Mouse (Mus musculus) megakaryocyte, embryonic 14.5 days (primary cell): ENCODE data around the gene Tmem114. TPM values are rescaled to one million over a fixed set of nuclear protein-coding genes. Genes with fewer than 3 reads are reported as not detected.

Experiments
- H3K27me3 ChIP-seq: replicated peaks from 2 replicates; pipeline ENCODE3; 2012; ENCODE audit warnings: inconsistent platforms
- H3K36me3 ChIP-seq: replicated peaks from 2 replicates; pipeline ENCODE3; 2012; ENCODE audit warnings: low read length, inconsistent platforms, mixed read lengths
- H3K4me1 ChIP-seq: 2 replicates; pipeline ENCODE4 v1.6.1; 2012; ENCODE audit warnings: inconsistent platforms
- H3K4me3 ChIP-seq: replicated peaks from 2 replicates; pipeline ENCODE3; 2012; ENCODE audit warnings: moderate library complexity, mild to moderate bottlenecking, inconsistent platforms
- H3K9me3 ChIP-seq: 2 replicates; pipeline ENCODE4 v1.6.1; 2012; ENCODE audit warnings: inconsistent platforms
- FLI1 ChIP-seq: IDR thresholded peaks from 2 replicates; pipeline ENCODE4 v1.6.1; 2012; ENCODE audit warnings: low read length, inconsistent platforms, mixed read lengths
- GATA1 ChIP-seq: IDR thresholded peaks from 3 replicates; pipeline ENCODE4 v1.6.1; 2012; ENCODE audit warnings: mixed read lengths, low read length, inconsistent platforms, borderline replicate concordance
- polyA plus RNA-seq: library from polyadenylated mRNA; stranded (reverse); fragments of >175 nt; gene quantifications from 2 replicates; pipeline ENCODE4 v1.2.3, GENCODE M21; 2012; ENCODE audit warnings: low replicate concordance; ENCODE audit not compliant: insufficient read depth

Gene Tmem114
- polyA plus RNA-seq, 1 experiment = not detected

- H3K36me3 ChIP-seq = no peaks in the 10 kb centered on the region
- H3K27me3 ChIP-seq = peaks cover 4% of the 10 kb centered on the region
- no peaks in the 10 kb centered on the region for H3K9me3 ChIP-seq
- no peak overlapping the region for H3K4me3 ChIP-seq
- no peaks in the 10 kb centered on the region for H3K4me1 ChIP-seq
- TF ChIP-seq FLI1 = no peak
- TF ChIP-seq GATA1 = no peak
These were observed 39.3 kb downstream of the Tmem114 start for GRCm38 (mm10) chr16:8385679-8386078.

GRCm38 (mm10) chr16:8384772-8385171 lies 40.2 kb downstream of the Tmem114 start:
- no peaks in the 10 kb centered on the region for H3K9me3 ChIP-seq
- no peaks in the 10 kb centered on the region for H3K4me1 ChIP-seq
- no peaks in the 10 kb centered on the region for H3K36me3 ChIP-seq
- H3K4me3 ChIP-seq = no peak overlapping the region
- peaks cover 4% of the 10 kb centered on the region for H3K27me3 ChIP-seq
- TF ChIP-seq FLI1 (no peak), GATA1 (no peak)

DNA sequence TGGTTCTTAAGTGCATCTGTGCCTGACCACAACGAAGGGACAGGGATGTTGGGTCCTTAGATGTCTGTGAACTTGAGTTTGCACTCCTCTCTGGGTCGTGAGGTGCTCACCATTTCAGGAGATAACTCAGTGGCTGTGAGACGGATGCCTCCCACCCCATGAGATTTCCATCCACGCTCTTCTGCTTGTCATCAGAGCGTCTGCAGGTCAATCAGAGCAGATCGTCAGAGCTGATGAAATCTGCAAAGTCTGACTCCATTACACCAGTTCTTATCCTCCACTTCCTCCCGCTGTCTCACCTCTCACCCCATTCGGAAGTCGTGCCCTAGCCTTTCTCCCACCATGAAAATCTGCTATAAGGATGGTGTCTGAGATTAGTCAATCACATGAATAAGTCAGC lies 41.5 kb downstream of the Tmem114 start:
- TF ChIP-seq GATA1 (no peak), FLI1 (no peak)
- Histone ChIP-seq H3K9me3 (no peaks in the 10 kb centered on the region), H3K27me3 (peaks cover 4% of the 10 kb centered on the region), H3K4me1 (no peaks in the 10 kb centered on the region), H3K36me3 (no peaks in the 10 kb centered on the region), H3K4me3 (no peak overlapping the region)

DNA sequence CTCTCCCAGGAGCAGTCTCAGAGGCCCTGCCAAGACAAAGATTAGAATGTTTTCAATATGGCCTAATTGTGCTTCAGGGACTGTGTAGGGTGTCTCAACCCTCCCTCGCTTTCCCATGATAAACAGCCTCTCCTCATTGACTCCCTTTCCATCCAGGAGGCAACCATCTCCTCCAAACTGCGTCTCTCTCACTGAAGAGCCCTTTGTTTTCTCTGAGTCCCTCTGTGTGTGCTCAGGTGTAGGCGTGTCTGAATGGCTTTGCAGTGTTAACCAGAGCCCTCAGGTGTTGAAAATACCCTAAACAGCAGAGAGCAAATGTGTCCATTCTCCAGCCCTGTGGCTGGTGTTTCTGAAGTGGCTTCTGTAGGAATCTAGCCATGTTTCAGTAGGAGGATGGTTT lies 61.9 kb downstream of the Tmem114 start:
- Histone ChIP-seq H3K9me3 (no peaks in the 10 kb centered on the region), H3K27me3 (no peaks in the 10 kb centered on the region), H3K4me3 (no peak overlapping the region), H3K36me3 (no peaks in the 10 kb centered on the region), H3K4me1 (no peaks in the 10 kb centered on the region)
- no peak for TF ChIP-seq GATA1
- TF ChIP-seq FLI1 = no peak

Other genes starting within 250 kb of the Tmem114 start
- 5.9 and 18.9 TPM in 2 replicates for gene Mettl22, start 45.7 kb upstream of the Tmem114 start, polyA plus RNA-seq
- gene Abat, start 88.3 kb upstream of the Tmem114 start, polyA plus RNA-seq = 0.07 TPM in 1 of 2 replicates, not detected in the other
- 5.6 and 29.3 TPM in 2 replicates for gene Pmm2, start 212.5 kb upstream of the Tmem114 start, polyA plus RNA-seq
- gene Tmem186, start 212.6 kb upstream of the Tmem114 start, polyA plus RNA-seq = 1.3 and 2.5 TPM in 2 replicates
- gene Carhsp1, start 247.0 kb upstream of the Tmem114 start, polyA plus RNA-seq = 7.1 and 8.5 TPM in 2 replicates